Mouse (Mus musculus): ENCODE results near the gene Cfl1. TPM values are rescaled to one million over a fixed set of nuclear protein-coding genes. Genes with fewer than 3 reads are reported as not detected.

Gene Cfl1
- total and polyA plus RNA-seq, 3 experiments, result 818 to 1,768 (median 999) TPM

DNA sequence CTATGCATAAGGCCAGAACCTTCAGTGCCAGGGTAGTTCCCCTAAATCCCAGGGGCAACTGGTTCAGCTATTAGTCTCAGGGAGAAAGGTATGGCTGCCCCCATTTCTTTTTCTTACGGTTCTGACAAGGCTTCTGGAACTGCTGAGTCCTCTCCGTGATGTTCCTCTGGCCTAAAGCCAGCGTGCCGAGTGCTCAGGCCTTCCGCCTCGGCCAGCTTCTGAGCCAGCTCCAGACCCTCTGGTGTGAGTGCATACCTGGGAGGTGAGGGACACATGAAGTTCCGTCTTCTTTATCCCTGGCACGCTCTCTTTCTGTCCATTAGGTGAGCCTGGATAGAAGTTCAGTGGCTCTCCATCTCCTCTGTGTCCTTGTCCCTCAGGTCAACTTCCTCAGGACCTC lies 4.9 kb upstream of the Cfl1 start:
- no peak overlapping the region for H3K4me3 ChIP-seq (replicated peaks in 1 of 3; ENCODE audit: low read depth in 2 of 3, low read length in 2 of 3, poor library complexity in 1 of 3)
- H3K9me3 ChIP-seq (replicated peaks; ENCODE audit: low read length), result no peaks in the 10 kb centered on the region
- no peaks in the 10 kb centered on the region for H3K79me2 ChIP-seq (replicated peaks; ENCODE audit: control insufficient read depth, extremely low read depth, insufficient read depth, poor library complexity, severe bottlenecking)
- peaks cover 29 to 55% of the 10 kb centered on the region in 2 experiments for H3K36me3 ChIP-seq (replicated peaks in 1 of 2; ENCODE audit: control insufficient read depth in 1 of 2, insufficient read depth in 1 of 2, low read length in 1 of 2)
- H3K27ac ChIP-seq (ENCODE audit: insufficient read depth, low read depth), result no peak overlapping the region
- no peak overlapping the region for H3K4me2 ChIP-seq (ENCODE audit: insufficient read depth, low read depth, poor library complexity, severe bottlenecking)
- peaks cover 2 to 21% of the 10 kb centered on the region in 2 experiments; a peak in 2 of 4 replicates for H3K4me1 ChIP-seq (ENCODE audit: control insufficient read depth in 1 of 2, insufficient read depth in 2 of 2)
- dilution Hi-C loops (cut with MboI; ENCODE audit: extremely low pct_ligation_motif_present, extremely low pct_unique_long_range_greater_than_20kb, low sequenced_read_pairs), result no loop called here
- H3K9ac ChIP-seq (ENCODE audit: insufficient read depth, low read depth), result no peak overlapping the region
- no peak for TF ChIP-seq NRF1 (IDR thresholded peaks at IDR 0.05; ENCODE audit: low read depth, low read length)
- in situ Hi-C loops (cut with MboI; ENCODE audit: low pct_ligation_motif_present, low pct_unique_long_range_greater_than_20kb, low sequenced_read_pairs), result no loop called here
- no peak for DNase-seq (ENCODE audit: extremely low read depth)
- H3K27me3 ChIP-seq (replicated peaks), result no peaks in the 10 kb centered on the region

DNA sequence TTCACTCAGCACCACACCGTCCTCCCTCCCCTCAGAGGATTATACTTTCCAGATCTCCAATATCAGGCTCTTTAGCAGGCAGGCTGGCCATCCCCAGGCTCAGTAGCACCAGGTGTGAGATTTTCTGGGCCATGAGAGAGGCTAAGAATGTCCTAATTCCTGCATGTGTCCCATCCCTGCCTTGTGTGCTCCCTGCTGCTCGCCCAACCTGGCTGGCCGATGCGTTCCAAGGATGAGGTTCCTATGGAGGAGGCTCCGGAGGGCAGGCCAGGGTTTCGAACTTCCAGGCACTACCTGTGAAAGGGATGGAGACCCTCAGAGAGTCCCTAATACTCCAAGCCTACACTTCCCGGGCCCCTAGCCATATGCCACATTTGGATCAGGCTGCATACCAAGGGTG lies 4.4 kb upstream of the Cfl1 start:
- Histone ChIP-seq H3K79me2 (replicated peaks; ENCODE audit: control insufficient read depth, extremely low read depth, insufficient read depth, poor library complexity, severe bottlenecking) (no peaks in the 10 kb centered on the region), H3K4me2 (ENCODE audit: insufficient read depth, low read depth, poor library complexity, severe bottlenecking) (no peak overlapping the region), H3K27ac (ENCODE audit: insufficient read depth, low read depth) (no peak overlapping the region), H3K27me3 (replicated peaks) (no peaks in the 10 kb centered on the region), H3K4me1 (ENCODE audit: control insufficient read depth in 1 of 2, insufficient read depth in 2 of 2) (peaks cover 2 to 21% of the 10 kb centered on the region in 2 experiments; a peak in 2 of 4 replicates), H3K9ac (ENCODE audit: insufficient read depth, low read depth) (no peak overlapping the region), H3K4me3 (replicated peaks in 1 of 3; ENCODE audit: low read depth in 2 of 3, low read length in 2 of 3, poor library complexity in 1 of 3) (no peak overlapping the region), H3K9me3 (replicated peaks; ENCODE audit: low read length) (no peaks in the 10 kb centered on the region), H3K36me3 (replicated peaks in 1 of 2; ENCODE audit: control insufficient read depth in 1 of 2, insufficient read depth in 1 of 2, low read length in 1 of 2) (peaks cover 29 to 55% of the 10 kb centered on the region in 2 experiments)
- in situ Hi-C loops (cut with MboI; ENCODE audit: low pct_ligation_motif_present, low pct_unique_long_range_greater_than_20kb, low sequenced_read_pairs), result no loop called here
- TF ChIP-seq ETS1 (conservative IDR thresholded peaks at IDR 0.05; ENCODE audit: low read depth, low read length) (no peak), TBP (conservative IDR thresholded peaks at IDR 0.05; ENCODE audit: low read depth, low read length) (no peak), KAT2A (IDR thresholded peaks at IDR 0.05; ENCODE audit: insufficient replicate concordance, low read length) (no peak), SMC3 (IDR thresholded peaks at IDR 0.05; ENCODE audit: low read depth, low read length) (no peak), MAZ (IDR thresholded peaks at IDR 0.05; ENCODE audit: low read depth, low read length) (no peak), IRF4 (IDR thresholded peaks at IDR 0.05; ENCODE audit: low read depth, low read length) (no peak), CHD1 (IDR thresholded peaks at IDR 0.05; ENCODE audit: low read depth, low read length) (no peak), JUN (IDR thresholded peaks at IDR 0.05; ENCODE audit: insufficient read depth, low read depth, low read length) (no peak)
- dilution Hi-C loops (cut with MboI; ENCODE audit: extremely low pct_ligation_motif_present, extremely low pct_unique_long_range_greater_than_20kb, low sequenced_read_pairs), result no loop called here
- no peak for DNase-seq (ENCODE audit: extremely low read depth)

DNA sequence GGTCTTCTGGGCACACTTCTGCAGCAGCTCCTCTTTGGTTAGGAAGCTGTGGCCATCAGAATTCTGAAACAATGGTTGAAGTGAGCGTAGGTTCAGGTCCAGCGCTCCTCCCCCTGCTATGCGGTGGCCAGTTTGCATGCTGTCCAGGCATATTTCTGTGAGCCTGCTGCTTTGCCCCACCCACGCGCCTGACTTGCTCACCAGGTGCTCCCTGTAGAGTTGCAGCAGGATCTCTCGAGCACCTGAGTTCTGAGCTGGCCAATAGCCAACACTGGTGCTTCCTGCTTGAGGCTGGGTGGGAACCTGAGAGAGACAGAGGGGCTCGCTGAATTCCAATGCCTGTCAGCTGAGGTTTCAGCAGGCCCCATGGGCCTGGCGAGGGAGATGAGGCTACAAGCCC lies 4.0 kb upstream of the Cfl1 start:
- H3K27me3 ChIP-seq (replicated peaks), result no peaks in the 10 kb centered on the region
- no peak for DNase-seq (ENCODE audit: extremely low read depth)
- no peaks in the 10 kb centered on the region for H3K79me2 ChIP-seq (replicated peaks; ENCODE audit: control insufficient read depth, extremely low read depth, insufficient read depth, poor library complexity, severe bottlenecking)
- no peak overlapping the region for H3K27ac ChIP-seq (ENCODE audit: insufficient read depth, low read depth)
- H3K4me3 ChIP-seq (replicated peaks in 1 of 3; ENCODE audit: low read depth in 2 of 3, low read length in 2 of 3, poor library complexity in 1 of 3), result no peak overlapping the region
- dilution Hi-C loops (cut with MboI; ENCODE audit: extremely low pct_ligation_motif_present, extremely low pct_unique_long_range_greater_than_20kb, low sequenced_read_pairs), result no loop called here
- in situ Hi-C loops (cut with MboI; ENCODE audit: low pct_ligation_motif_present, low pct_unique_long_range_greater_than_20kb, low sequenced_read_pairs), result no loop called here
- no peaks in the 10 kb centered on the region for H3K9me3 ChIP-seq (replicated peaks; ENCODE audit: low read length)
- no peak overlapping the region for H3K4me2 ChIP-seq (ENCODE audit: insufficient read depth, low read depth, poor library complexity, severe bottlenecking)
- peaks cover 29 to 52% of the 10 kb centered on the region in 2 experiments for H3K36me3 ChIP-seq (replicated peaks in 1 of 2; ENCODE audit: control insufficient read depth in 1 of 2, insufficient read depth in 1 of 2, low read length in 1 of 2)
- H3K4me1 ChIP-seq (ENCODE audit: control insufficient read depth in 1 of 2, insufficient read depth in 2 of 2), result peaks cover 2 to 21% of the 10 kb centered on the region in 2 experiments; a peak in 2 of 4 replicates
- no peak for TF ChIP-seq NRF1 (IDR thresholded peaks at IDR 0.05; ENCODE audit: low read depth, low read length)
- no peak for TF ChIP-seq NELFE (IDR thresholded peaks at IDR 0.05; ENCODE audit: low read depth, low read length)
- TF ChIP-seq E2F4 (IDR thresholded peaks at IDR 0.05; ENCODE audit: insufficient replicate concordance, low read depth, low read length), result no peak
- no peak overlapping the region for H3K9ac ChIP-seq (ENCODE audit: insufficient read depth, low read depth)
